Mouse (Mus musculus) adrenal gland (tissue): ENCODE results near the gene Swt1.
"Not testable (repeated sequence)": the region's sequence is repeated elsewhere in the genome, so short reads cannot be mapped to it uniquely, and the experiment has no call there.

Source experiments
- intact Hi-C: fragments of 180-260 bp; cut with DNase I; formaldehyde crosslinking; loops from one replicate; pipeline ENCODE4 v1.15.1; 2025
- long read RNA-seq, 2 experiments: library from polyadenylated mRNA; unstranded; transcript quantifications; one replicate each; pipeline ENCODE4 v2.0.0; 2020; ENCODE audit warnings: borderline replicate concordance in 1 of 2; ENCODE audit not compliant: insufficient replicate concordance in 1 of 2

Swt1 gene
- long read RNA-seq, experiment 1, partial matches to known transcripts = 26 of 27 reads
- long read RNA-seq, experiment 1, other reads (novel, unspliced or antisense) = 0 of 27 reads
- long read RNA-seq, experiment 2, partial matches to known transcripts = 18 of 24 reads
- long read RNA-seq, experiment 2, other reads (novel, unspliced or antisense) = 4 of 24 reads

- intact Hi-C loops = no loop called here
Measured at GRCm38 (mm10) chr1:151428263-151429221, at the start of gene Swt1, which contains the start of gene Trmt1l. Gene Swt1, minus strand, starts transcription at chr1:151428455. Gene Trmt1l, plus strand, starts transcription at chr1:151428542.

- intact Hi-C loops = not testable (repeated sequence)
Measured at GRCm38 (mm10) chr1:151472386-151472785, 44.1 kb upstream of the Swt1 start.

GRCm38 (mm10) chr1:151471429-151471828 is 43.2 kb upstream of the Swt1 start:
- intact Hi-C loops = no loop called here

DNA sequence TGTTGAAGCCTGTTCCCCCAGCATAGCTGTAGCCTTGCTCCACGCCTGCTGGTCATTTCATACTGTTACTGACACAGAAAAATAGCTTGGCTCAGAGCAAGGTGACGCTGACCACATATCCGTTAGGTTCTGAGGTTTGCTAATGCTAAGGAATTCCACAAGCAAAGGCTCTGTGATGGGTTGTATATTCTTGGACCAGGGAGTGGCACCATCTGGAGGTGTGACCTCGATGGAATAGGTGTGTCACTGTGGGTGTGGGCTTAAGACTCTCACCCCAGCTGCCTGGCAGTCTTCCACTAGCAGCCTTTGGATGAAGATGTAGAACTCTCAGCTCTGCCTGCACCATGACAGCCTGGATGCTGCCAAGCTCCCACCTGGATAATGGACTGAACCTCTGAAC is 38.3 kb upstream of the Swt1 start:
- intact Hi-C loops = no loop called here

DNA sequence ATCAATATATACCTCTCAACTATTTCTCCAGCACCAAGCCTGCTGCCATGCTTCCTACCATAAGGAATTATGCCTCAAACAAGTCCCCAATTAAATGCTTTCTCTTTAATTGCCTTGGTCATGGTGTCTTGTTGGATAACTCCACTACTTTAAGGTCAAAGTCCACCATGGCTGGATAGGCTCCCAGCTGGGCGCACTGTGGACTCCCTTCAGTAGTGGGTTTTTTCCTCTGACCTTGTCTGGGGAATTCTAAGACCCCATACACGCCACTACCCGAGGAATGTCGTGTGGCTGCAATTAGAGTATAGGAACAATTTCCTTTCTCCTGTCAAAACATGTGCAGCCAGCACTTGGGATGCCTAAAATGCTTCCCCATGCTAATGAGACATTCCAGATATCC is 36.7 kb upstream of the Swt1 start:
- intact Hi-C loops = no loop called here

DNA sequence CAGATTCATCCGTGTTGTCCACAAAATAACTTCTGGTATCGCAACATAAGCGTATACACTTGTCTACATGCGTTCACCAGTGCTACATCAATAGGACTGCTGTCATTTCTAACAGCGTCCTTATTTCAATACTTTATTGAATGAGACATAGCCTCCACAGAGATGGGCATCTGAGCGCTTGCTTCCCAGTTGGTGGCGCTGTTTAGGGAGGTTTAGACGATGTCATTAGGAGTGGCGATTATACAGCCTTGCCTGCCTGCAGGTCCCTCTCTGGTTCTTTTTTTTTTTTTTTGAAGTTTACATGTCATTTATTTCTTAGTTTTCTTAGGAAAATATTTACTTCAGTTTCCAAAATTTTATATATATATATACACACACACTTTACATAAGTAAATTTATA is 33.0 kb upstream of the Swt1 start:
- intact Hi-C loops = no loop called here

DNA sequence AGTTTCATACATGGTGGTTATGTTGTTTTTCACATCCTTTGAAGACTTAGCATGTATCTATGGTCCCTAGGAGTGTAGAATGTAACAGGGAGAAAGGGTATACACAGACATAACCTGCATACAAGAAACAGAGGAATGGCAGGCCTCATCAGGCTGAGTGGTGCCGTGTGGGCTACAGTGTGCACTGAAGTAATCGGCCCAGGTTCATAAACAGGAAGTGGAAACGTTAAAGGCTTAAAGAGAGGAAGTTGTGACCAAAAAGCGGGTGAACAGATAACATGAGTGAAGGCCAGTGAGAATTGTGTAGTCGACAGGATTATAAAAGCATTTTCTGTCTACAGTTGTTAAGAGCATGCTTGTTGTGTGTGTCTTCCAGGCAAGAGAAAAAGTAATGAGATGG is 28.8 kb upstream of the Swt1 start:
- intact Hi-C loops = no loop called here

GRCm38 (mm10) chr1:151451946-151452345 is 23.7 kb upstream of the Swt1 start:
- intact Hi-C loops = no loop called here

GRCm38 (mm10) chr1:151450851-151451250 is 22.6 kb upstream of the Swt1 start:
- intact Hi-C loops = no loop called here

GRCm38 (mm10) chr1:151449866-151450265 is 21.6 kb upstream of the Swt1 start:
- intact Hi-C loops = loop anchor here (10.0 kb wide), 1 partner anchor 325 kb away; no protein-coding TSS in a partner anchor

GRCm38 (mm10) chr1:151435431-151435830 is 7.2 kb upstream of the Swt1 start:
- intact Hi-C loops = no loop called here

DNA sequence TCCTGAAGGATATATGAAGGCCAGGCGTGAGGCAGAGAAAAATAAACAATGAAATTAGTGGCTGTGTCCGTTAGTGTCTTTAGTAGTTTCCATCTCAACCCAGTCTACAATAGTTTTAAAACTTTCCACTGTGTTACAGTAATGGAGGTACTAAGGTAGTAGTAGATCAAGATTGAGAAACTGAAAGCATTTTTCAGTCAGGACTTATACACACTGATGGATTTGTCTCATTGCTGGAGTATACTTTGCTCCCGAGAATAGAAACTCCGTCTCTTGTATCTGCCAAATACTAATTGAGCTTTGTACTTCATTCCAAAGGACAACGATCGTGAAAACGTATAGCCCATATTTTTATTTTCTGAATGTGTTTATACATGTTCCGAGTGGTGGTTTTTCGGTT is 1.1 kb upstream of the Swt1 start:
- intact Hi-C loops = no loop called here

DNA sequence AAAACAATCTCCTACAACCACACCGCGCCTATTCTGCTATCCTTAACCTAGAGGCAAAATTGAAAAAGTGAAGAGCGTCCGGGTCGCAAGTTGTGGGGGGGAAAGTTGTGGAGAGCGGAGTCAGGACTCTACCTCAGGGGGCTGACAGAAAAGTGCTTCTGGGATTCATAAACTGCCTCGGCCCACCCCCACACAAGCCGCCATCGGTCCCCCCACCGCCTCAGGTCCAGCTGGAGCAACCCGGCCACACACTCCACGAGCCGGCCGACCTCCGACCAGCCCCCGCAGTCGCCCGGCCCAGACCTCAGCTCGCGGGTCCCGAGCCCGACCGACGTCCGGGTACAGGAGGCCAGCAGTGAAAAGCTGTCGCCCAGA is 380 bp downstream of the Swt1 start:
- intact Hi-C loops = no loop called here

- intact Hi-C loops = no loop called here
Measured at GRCm38 (mm10) chr1:151426947-151427600, 1.2 kb downstream of the Swt1 start.

DNA sequence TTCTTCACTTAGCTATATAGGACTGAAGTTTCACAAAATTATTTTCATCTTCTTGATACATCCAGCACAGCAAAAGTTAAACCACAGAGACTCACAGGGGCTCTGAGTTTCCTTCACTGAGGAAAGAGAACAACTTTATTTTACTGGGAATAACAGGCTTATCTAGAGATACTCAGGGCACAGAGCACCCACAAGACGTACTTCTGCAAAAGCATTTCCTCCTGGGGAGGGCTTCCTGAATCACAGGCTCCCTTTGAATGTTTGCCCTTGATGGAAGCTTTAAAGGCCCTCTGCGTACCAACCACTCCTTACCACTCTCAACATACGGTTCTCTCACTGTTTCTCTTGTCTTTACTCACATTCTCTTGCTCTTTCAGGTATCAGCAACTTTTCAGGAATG is 6.1 kb downstream of the Swt1 start:
- intact Hi-C loops = no loop called here

GRCm38 (mm10) chr1:151409827-151410226 is 18.4 kb downstream of the Swt1 start:
- intact Hi-C loops = no loop called here

DNA sequence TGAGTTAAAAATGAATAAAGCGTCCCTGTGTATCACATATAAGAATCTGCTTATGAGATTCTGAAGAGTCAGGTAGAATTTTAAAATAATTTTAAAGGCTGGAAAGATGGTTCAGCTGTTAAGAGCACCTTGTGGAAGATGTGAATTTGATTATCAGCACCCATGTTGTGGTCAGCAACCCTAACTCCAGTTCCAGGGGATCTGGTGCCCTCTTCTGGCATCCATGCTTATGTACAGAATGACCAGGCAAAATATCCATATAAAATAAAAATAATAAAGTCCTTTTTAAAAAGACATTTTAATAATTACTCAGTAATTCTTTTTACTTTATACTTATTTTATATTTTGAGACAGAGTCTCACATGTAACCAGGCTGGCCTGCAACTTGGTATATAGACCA is 38.2 kb downstream of the Swt1 start:
- intact Hi-C loops = loop anchor here (2.0 kb wide), 1 partner anchor 355 kb away; no protein-coding TSS in a partner anchor

GRCm38 (mm10) chr1:151377353-151377752 is 50.9 kb downstream of the Swt1 start:
- intact Hi-C loops = no loop called here

GRCm38 (mm10) chr1:151372823-151373222 is 55.4 kb downstream of the Swt1 start:
- intact Hi-C loops = no loop called here

GRCm38 (mm10) chr1:151371543-151371942 is 56.7 kb downstream of the Swt1 start:
- intact Hi-C loops = no loop called here

GRCm38 (mm10) chr1:151370573-151370972 is 57.7 kb downstream of the Swt1 start:
- intact Hi-C loops = no loop called here

DNA sequence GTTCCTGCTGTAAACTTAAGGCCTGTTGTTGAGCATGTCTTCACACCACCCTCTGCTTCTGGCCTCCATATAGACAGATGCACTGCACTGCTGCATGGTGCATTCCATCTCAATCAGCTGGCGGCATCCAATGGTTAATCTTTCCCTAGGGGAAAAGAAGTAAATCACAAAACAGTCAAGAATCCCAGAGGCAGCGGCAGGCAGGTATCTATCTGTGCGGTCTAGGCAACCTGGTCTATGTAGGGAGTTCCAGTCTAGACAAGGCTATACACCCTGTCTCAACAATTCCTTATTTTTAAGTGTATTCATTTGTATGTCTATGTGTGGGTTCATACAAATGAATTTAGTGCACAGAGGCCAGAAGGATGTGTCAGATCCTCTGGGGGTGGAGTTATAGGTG is 59.8 kb downstream of the Swt1 start:
- intact Hi-C loops = no loop called here
